Mouse (Mus musculus): ENCODE measurements around the gene Fgfrl1. TPM values are rescaled to one million over a fixed set of nuclear protein-coding genes. Genes with fewer than 3 reads are reported as not detected.

Gene Fgfrl1
- total RNA-seq, 2 experiments from 2014 or later = 20.0 to 20.6 TPM

DNA sequence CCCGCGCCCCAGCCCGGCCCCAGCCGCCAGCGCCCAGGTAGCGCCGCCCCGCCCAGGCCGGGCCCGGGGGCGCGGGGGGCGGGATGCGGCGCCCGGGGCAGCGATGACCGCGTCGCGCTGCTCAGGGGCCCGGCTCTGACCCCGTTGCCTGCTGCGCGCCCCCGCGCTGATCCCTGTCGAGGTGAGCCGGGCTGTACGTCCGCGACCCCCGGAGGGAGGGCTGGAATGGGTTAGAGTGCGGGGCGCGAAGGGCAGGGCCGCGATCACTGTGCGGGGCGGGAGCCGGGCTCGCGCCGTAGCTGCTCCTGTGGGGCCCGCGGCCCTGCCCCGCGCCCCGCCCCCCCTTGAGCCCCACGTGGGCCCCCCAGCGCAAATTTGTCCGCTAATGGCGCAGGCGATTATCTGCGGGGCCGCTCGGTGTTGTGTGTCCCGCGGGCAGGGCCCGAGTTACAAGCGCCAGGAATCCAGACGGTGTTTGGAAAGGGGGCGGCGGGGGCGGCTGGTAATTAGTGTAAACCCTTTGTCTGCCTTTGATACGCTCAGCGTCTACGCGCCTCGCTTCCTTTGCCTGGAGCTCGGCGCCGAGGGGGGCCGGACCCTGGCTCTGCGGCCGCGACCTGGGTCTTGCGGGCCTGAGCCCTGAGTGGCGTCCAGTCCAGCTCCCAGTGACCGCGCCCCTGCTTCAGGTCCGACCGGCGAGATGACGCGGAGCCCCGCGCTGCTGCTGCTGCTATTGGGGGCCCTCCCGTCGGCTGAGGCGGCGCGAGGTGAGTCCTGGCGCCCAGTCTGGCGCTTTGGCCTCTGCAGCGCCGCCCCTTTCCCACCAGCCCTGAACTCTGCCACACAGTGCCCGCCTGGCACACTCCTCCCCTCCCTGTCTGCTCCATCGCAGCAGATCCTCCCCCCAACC, 2.4 kb downstream of the Fgfrl1 start:
- intact Hi-C loops (cut with DNase I) = loop anchor here (1.0 to 10.0 kb wide), 2 partner anchors 33 to 1400 kb away; partner anchors contain the start of genes Gm35315 and Plcxd1

GRCm38 (mm10) chr5:108695861-108696260, 3.7 kb downstream of the Fgfrl1 start:
- intact Hi-C loops (cut with DNase I) = loop anchor here (10.0 kb wide), 1 partner anchor 1399 kb away; the partner anchor contains the start of genes Gm35315 and Plcxd1
- DNase-seq (ENCODE audit: low spot score in 2 of 2) = no peak

More for the DNA sequence above, 2.4 kb downstream of the Fgfrl1 start:
- no peak for DNase-seq (ENCODE audit: low spot score in 2 of 2)

DNA sequence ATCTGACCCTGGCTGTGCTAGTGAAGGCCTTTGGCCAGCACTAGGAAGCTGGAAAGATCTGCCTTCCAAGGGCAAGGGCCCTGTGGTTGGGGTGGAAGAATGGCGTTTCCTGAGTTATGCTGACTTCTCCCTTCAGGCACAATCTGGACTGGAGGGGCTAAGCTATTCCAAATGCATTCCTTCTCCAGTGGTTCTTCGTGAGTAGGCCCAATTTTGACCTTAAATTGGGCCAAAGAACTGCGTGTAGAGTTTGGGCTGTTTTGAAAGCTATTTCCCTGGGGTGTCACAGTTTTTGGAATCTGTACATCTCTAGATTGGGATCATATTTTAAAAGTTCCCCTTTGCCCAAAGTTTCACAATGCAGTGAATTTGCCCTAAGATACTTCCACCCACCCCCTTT, 4.4 kb downstream of the Fgfrl1 start:
- intact Hi-C loops (cut with DNase I) = loop anchor here (10.0 kb wide), 1 partner anchor 1398 kb away; the partner anchor contains the start of genes Gm35315 and Plcxd1
- no peak for DNase-seq (ENCODE audit: low spot score in 2 of 2)

- intact Hi-C loops (cut with DNase I) = loop anchor here (10.0 kb wide), 1 partner anchor 1397 kb away; the partner anchor contains the start of genes Gm35315 and Plcxd1
- peak; percentile 40 to 79 for DNase-seq (ENCODE audit: low spot score in 2 of 2)
Measured at GRCm38 (mm10) chr5:108697341-108697753, 5.2 kb downstream of the Fgfrl1 start.

DNA sequence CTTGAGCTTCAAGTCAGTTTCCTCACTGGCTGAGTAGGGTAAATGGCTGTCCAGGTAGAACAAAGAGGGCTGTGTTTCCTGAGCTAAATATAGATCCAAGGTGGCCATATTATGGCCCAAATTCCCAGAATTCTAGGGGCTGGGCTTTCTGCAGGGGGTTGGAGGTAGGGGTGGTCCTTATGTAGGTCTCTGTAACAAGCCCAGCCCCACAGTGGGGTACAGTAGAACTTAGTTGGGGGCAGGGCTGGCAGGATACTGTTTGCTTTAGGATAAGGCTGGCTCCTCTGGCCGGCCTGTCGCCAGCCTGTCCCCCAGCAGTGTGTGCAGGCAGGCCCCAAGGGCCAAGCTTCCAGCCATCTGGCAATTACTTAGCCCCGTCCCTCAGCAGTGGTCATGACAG, 8.2 kb downstream of the Fgfrl1 start:
- intact Hi-C loops (cut with DNase I) = no loop called here
- DNase-seq (ENCODE audit: low spot score in 2 of 2) = no peak

DNA sequence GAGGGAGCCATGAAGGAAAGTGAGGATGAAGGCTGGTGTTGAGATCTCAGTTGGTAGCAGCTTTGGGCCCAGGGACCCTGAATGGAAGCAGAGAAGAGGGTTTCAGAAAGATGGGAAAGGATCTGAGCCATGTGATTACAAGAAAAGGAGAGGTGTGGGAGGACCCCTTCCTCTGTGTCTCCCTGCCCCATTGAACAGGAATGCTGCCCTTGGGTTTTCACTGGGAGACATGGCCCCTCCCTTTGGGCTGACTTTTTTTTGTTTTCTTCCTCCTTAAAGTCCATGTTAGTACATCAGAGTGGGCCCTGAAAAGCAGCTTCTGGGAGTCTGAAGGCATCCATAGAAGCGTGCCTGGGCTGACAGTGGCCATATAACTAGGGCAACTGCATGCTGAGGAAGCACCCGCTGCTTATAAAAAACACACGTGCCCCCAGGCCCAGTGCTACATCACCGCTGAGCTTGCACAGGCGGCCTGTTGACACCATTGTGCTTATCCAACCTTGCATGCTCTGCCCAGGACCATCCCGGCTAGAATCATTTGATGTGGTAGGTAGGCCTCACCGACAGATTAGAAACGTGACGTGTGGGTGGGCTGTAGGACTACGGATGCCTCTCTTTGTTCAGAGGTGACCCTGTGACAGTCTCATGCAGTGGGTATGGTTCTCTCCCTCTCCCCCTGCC, 9.3 kb downstream of the Fgfrl1 start:
- no peak for DNase-seq (ENCODE audit: low spot score in 2 of 2)
- intact Hi-C loops (cut with DNase I) = no loop called here

DNA sequence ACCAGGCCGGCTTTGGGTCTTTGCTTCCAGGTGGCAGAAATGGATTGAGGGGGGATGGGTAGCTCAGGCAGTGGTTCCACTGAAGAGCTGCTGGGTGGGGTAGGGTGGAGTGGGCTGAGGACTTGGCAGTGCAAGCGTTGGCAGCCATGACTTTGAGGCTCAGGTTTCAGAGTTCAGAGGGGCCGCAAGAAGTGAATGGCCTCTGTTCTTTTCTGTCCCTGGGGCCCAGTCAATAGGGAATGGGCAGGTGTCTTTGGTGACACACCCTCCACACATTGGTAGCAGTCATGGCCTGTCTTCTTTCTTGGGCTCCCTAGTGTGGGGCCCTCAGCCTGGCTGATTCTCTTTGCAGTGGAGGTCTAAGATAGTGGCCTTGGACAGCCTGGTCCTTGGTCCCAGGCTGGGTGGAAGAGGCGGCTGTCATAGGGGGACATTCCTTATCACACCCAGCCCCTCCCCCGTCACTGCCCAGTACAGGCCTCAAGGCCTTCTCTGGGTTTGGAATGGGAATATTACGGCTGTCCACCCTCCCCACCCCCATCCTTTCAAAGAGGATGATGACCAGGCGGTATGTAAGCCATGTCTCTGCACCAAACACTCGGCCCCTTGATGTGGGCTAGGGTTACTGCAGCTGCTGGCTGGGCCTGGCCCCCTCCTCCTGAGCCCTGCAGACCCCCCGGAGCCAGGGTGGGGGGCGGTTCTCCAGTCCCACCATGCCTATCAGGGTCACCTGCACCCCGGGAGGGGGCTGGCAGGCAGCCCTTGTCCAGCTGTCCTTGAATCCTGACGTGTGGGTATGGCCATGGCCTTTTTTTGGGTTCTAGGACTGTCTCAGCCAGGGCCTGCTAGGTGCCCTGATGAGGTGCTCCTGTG, 11.8 kb downstream of the Fgfrl1 start:
- no peak for DNase-seq (ENCODE audit: low spot score in 2 of 2)
- intact Hi-C loops (cut with DNase I) = no loop called here

GRCm38 (mm10) chr5:108707758-108708157, 15.6 kb downstream of the Fgfrl1 start:
- DNase-seq (ENCODE audit: low spot score in 2 of 2) = no peak
- intact Hi-C loops (cut with DNase I) = no loop called here

- no peak for DNase-seq (ENCODE audit: low spot score in 2 of 2)
- intact Hi-C loops (cut with DNase I) = no loop called here
Measured at GRCm38 (mm10) chr5:108708419-108708818, 16.2 kb downstream of the Fgfrl1 start.

- intact Hi-C loops (cut with DNase I) = no loop called here
- no peak for DNase-seq (ENCODE audit: low spot score in 2 of 2)
Measured at GRCm38 (mm10) chr5:108708981-108709731, 17.0 kb downstream of the Fgfrl1 start.

- DNase-seq (ENCODE audit: low spot score in 2 of 2) = no peak
- intact Hi-C loops (cut with DNase I) = no loop called here
Measured at GRCm38 (mm10) chr5:108711968-108712367, 19.8 kb downstream of the Fgfrl1 start.

DNA sequence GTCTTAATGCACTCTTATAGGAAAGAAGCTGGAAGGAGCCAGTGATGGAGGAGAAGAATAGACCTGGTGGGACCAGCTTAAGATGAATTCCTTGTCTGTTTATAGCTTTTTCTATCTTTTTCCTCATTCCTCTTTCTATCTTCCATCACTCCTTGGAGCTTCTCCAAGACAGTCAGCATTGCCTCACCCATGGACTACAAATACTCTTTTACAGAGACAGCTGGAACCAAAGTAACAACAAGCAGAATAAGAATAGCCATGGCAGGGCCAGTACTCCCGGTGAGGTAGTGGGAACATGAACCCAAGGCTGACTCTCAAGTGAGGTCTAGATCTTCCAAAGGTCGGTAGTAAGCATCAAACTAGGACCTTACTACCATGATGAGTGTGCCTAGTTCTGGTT, 20.9 kb downstream of the Fgfrl1 start:
- intact Hi-C loops (cut with DNase I) = no loop called here
- no peak for DNase-seq (ENCODE audit: low spot score in 2 of 2)

DNA sequence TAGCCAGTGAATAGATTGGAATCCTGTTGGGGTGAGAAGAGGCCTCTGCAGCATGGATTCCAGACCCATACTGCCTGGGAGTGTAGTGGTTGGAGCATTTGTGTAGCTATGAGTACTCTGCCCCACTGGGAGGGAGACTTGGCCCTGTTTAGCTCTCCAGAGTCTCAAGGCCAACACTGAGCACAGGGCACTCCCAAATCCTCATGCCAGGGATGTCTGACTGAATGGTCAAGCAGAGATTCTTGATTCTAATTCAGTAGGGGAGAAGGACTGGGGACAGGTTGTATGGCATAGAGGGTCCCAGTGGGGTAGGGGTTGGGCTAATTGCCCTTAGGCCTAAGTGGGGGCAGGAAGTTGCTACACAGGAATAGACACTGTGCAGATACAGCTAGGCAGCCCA, 21.5 kb downstream of the Fgfrl1 start:
- DNase-seq (ENCODE audit: low spot score in 2 of 2) = no peak
- intact Hi-C loops (cut with DNase I) = no loop called here

GRCm38 (mm10) chr5:108714149-108714548, 22.0 kb downstream of the Fgfrl1 start:
- peak in 1 of 2 experiments; percentile 56 for DNase-seq (ENCODE audit: low spot score in 2 of 2)
- intact Hi-C loops (cut with DNase I) = no loop called here

DNA sequence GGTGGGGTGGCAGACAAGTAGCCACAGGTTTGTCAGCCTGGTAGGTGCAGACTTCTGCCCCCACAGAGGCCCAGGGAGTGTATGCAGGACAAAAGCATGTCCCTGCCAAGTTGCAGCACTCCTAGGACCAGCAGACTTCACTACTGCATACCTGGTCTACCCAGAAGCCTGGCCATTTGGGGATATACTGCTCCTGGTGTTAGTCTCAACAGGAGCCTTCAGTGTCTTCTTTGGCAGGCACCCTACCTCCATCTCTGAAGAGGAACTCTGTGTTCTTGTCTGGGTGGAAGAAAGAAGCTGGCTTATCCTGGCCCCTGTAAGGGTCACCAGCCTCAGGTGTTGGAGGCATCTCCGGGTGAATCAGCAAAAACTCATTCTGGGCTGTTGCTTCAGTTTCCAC, 23.8 kb downstream of the Fgfrl1 start:
- DNase-seq (ENCODE audit: low spot score in 2 of 2) = no peak

GRCm38 (mm10) chr5:108718051-108718450, 25.9 kb downstream of the Fgfrl1 start:
- DNase-seq (ENCODE audit: low spot score in 2 of 2) = peak in 1 of 2 experiments; percentile 22
- intact Hi-C loops (cut with DNase I) = no loop called here

More for the DNA sequence above, 23.8 kb downstream of the Fgfrl1 start:
- intact Hi-C loops (cut with DNase I) = no loop called here

DNA sequence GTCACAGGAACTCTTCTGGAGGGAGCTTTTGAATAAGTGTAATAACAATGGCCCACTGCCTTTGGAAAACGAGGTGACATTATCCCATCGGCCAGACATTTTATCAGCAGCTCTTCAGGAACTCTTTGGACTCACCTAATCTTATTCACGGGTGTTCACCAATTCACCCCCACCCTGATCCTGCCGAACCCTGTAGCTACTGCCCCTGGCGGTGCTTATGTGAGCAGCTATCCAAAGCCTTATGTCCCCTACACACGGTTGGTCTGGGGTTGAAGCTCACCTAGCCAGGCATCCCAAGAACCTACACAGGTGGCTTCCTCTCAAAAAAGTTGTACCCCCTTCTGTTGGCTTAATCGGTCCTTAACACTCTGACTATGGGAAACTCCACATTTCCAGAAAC, 27.6 kb downstream of the Fgfrl1 start:
- no peak for DNase-seq (ENCODE audit: low spot score in 2 of 2)
- intact Hi-C loops (cut with DNase I) = no loop called here

- no peak for DNase-seq (ENCODE audit: low spot score in 2 of 2)
- intact Hi-C loops (cut with DNase I) = no loop called here
Measured at GRCm38 (mm10) chr5:108724006-108724405, 31.8 kb downstream of the Fgfrl1 start.

All from left cerebral cortex, postnatal 25 days (tissue).